Mouse (Mus musculus) layer of hippocampus, adult 9-11 months (tissue): ENCODE measurements at regions not wholly inside any gene's neighbourhood (a gene's known extent, or its start where the extent isn't known, plus 50 kb on each side); places are given as distances from the start of the nearest gene placed in this dataset.
A peak's percentile ranks its signal among the peaks of the same experiment; 100 is the strongest.

ENCODE experiments used
- DNase-seq: peaks from one replicate; pipeline ENCODE4 v3.0.0; 2022

- no peak for DNase-seq
These were observed 181.7 kb downstream of the Vrk1 start for GRCm38 (mm10) chr12:106191771-106192170.

GRCm38 (mm10) chr12:106199302-106199701 lies 189.3 kb downstream of the Vrk1 start:
- DNase-seq: no peak

- no peak for DNase-seq
These were observed 193.5 kb downstream of the Vrk1 start for GRCm38 (mm10) chr12:106203526-106203925.

DNA sequence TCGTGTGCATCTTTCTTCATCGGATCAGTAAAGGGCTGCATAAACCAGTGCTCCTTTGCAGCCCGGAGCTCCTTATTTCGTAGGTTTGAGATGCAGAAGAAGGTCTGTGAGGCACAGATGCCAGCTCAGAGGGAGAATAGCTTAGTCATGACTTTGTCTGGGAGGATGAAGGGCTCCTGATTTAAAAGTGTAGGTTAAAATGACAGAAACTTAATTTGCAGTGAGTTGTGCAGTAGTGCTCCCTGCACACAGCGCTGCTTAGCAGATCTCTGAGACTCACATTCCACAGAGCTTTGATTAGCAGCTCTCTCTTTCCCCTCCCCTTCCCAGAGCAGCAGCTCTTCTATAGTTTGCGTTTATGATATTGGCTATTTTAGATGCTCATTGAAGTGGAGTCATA lies 200.9 kb downstream of the Vrk1 start:
- no peak for DNase-seq

DNA sequence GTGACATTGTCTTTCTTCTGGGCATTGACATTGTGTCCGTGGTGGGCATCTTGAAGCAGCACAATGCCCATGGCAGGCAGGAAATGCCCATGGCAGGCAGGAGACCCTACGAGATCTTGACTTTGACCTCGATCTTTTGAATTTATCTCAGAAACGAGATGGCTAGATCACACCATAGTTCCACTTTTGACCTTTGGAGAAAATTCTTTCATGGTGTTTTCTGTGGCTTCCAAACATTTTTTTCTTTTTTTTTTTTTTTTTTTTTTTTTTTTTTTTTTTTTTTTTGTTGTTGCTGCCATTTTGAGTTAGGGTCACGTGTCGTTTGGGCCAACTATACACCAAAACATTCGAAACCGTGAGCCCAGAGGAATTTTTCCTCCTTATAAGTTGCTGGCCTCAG lies 201.5 kb downstream of the Vrk1 start:
- DNase-seq: no peak

DNA sequence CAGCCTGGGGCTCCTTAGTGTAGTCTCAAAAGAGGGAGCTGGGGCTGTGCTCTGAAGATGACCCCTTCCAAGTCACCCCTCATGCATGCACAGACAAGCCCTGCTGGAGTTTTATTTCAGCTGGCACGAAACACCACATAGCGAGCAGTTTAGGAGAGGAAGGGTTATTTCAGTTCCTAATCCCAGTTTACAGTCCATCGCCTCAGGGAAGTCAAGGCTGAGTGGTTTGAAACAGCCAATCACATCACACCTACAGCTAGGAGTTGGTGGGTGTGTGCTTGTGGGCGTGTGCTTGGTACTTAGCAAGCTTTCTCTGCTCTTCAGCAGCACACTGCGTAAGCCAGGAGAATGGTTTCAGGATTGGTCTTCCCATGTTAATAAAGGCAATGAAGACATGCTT lies 202.4 kb downstream of the Vrk1 start:
- DNase-seq: no peak

DNA sequence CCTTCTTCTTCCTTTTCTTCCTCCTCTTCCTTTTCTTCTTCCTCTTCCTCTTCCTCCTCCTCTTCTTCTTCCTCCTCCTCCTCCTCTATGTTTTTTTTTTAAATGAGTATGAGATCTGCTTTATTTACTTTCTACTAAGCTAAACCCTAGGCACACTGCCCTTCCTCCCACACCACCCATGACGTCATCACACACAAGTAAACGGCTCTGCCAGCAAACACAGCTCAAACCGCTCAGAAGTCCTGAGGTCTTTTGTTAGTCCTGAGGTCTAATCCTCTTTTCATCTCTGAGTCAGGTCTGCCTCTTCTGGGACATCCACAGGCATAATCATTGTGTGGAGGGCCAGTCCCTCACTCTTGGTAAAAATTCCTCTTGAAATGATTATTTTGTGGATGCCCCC lies 210.0 kb downstream of the Vrk1 start:
- DNase-seq: no peak

DNA sequence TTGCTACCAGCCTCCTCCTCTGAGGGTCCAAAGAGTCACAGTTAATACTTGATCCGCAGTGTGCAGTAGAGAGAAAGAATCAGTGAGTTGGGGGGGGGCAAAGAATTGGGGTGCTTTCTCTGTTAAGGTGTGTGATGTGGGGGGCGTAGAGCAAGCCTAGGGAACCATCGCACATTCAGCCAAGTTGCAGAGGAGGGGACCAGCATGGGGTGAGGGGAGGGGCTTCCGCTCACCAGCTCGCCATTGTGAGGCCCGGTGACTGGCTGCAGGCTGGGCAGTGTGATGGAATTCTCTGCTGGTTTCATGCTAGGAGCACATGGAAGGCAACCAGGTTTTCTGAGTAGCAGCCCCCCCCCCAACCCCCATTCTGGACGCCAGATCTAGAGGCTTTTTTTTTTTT lies 216.2 kb downstream of the Vrk1 start:
- DNase-seq: no peak

- DNase-seq: no peak
These were observed 216.9 kb downstream of the Vrk1 start for GRCm38 (mm10) chr12:106226776-106227562.

- no peak for DNase-seq
These were observed 217.5 kb downstream of the Vrk1 start for GRCm38 (mm10) chr12:106227563-106227840.

GRCm38 (mm10) chr12:106245178-106245840 lies 235.3 kb downstream of the Vrk1 start:
- DNase-seq: no peak

GRCm38 (mm10) chr12:106273591-106273990 lies 263.6 kb downstream of the Vrk1 start:
- DNase-seq: no peak

DNA sequence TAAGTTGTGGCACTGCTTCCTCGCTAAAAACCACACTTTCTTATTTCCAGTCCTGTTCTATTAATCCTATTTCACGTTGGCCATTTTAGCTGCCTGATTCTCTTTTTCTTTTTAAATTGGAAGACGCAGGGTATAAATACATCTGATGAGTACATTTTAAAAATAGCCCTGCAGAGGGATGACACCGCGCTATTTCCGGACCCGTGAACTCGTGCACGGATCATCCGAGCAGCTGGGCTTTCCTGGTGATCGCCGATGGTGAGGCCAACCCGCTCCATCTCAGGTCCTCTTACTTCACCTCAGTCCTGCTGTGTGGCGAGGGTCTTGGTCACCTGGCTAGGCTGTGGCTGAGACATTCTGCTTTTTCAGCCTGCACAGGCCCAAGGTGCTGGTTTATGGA lies 267.9 kb downstream of the Vrk1 start:
- DNase-seq: no peak

DNA sequence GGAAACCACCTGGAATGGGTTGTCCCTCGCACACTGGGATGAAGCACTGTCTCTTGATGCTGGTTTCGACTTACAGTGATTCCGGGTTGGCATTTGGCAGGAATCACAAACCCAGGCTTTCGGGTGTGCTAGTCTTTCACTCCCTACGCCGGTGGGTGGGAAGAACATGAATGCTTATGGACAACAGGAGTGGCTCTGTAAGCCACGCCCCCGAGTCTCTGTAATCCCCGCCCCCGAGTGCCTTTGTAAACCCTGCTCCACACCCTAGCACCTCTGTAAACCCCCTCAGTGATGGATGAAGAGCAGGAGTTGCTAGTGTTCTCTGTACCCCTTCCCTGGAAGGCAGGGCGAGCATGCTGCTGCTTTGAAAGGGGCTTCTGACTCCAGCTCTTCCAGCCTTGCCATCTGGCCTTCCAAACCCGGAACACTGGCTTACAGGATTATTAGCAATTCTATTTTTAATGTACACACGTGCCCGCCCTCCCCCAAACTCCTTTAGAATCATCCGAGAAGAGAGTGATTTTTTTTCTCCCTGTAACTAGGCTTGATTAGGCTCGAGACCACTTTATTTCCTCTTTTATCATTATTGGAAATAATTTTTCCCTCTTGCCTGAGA lies 272.6 kb downstream of the Vrk1 start:
- peak; percentile 45 for DNase-seq

DNA sequence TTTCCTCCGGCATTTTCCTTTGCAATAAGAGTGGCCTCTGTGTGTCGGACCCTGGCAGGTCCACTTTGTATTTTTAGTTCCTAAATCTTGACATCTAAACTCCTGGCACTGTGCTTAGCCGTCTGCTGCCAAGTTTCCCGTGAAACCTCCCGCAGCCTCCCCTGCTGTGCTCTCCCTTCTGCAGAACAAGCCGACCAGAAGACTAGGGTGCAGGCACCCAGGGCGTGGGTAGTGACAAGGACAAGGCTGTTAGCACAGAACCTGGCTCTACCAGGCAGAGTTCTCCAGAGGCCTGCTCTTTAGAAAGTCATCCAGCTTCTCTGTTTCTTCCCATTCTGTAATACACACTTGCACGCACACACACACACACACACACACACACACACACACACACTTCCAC lies 274.8 kb downstream of the Vrk1 start:
- DNase-seq: peak; percentile 36

- DNase-seq: no peak
These were observed 278.9 kb downstream of the Vrk1 start for GRCm38 (mm10) chr12:106288791-106289515.

GRCm38 (mm10) chr12:106291476-106292046 lies 281.5 kb downstream of the Vrk1 start:
- DNase-seq: no peak

DNA sequence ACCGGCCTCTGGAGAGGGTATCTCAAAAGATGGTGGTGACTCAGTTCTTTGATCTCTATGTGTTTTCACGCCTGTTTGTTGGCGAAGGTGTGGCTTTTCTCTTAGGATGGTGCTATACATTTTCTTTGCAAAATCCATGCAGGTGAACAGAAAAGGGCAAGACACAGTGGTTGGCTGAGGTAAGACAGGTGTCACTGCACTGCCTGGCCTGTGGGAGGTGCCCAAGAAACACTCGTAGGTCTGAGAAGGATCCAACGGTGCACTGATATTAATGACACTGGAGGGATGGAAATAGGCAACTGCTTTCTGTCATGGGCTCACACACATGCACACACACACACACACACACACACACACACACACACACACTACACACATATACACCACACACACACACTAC lies 283.1 kb downstream of the Vrk1 start:
- no peak for DNase-seq

- DNase-seq: no peak
These were observed 285.6 kb downstream of the Vrk1 start for GRCm38 (mm10) chr12:106295596-106295995.

DNA sequence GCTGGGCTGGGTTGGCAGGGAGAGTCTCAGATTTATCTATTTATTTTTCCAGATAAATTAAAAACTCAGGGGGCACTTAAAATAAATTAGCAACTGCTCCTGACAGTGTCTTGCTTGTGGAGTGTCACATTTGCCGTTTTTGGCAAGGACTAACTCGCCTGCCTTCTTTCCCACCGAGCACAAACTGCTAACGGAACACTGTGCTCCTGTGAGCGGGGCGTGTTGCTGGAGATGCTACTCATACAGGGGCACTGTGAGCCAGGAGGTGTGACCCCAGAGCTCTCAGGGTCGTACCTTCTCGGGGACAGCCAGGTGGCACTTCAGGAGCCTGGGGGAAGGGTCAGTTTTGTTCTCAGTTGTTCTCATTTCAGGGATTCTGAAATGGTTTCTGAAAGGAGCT lies 292.6 kb downstream of the Vrk1 start:
- DNase-seq: peak; percentile 60

DNA sequence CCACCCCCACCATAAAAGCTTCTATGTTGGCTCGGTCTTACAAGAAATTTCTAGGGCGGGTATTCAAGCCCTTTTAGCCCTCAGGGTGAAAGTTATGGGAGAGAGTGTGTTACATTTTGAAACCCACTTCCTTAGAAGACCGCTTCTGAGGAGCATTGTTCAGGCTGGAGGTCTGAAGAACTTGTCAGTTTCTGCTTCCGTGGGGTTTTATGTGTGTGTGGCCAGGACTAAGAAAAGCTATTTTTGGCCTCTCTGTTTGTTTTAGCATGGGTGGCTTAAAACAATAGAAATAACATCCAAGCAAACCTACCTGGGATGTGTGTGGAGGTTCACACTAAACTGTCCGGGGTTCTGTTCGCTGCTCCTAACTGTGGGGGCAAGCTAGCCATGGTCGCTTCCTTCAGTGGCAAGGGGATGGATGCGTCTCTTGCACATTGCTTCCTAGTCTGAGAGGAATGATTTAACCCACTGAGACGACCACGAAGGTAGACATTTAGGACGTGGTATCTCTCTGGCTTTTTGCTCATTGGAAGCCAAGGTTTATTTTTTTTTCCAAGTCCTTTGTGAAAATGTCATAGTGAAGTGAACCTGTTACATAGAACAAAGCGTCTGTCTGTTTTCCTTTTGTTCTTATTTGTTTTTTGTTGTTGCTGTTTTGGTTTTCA lies 298.4 kb downstream of the Vrk1 start:
- no peak for DNase-seq

- no peak for DNase-seq
These were observed 299.1 kb downstream of the Vrk1 start for GRCm38 (mm10) chr12:106308956-106309610.
